Mouse (Mus musculus) olfactory bulb, adult 2 months (tissue): ENCODE measurements around the gene Rhot1.

ENCODE experiments used
- CTCF ChIP-seq: fragments of 200-500 bp; IDR thresholded peaks from 2 replicates; pipeline ENCODE4 v1.5.1; 2012; ENCODE audit warnings: low read depth, mild to moderate bottlenecking, low read length, moderate library complexity; ENCODE audit not compliant: insufficient read depth
- POLR2A ChIP-seq: fragments of 200-500 bp; IDR thresholded peaks from 2 replicates; pipeline ENCODE4 v1.6.1; 2012; ENCODE audit warnings: mild to moderate bottlenecking, low read depth, low read length, moderate library complexity; ENCODE audit not compliant: insufficient read depth

GRCm38 (mm10) chr11:80184531-80185071, 24.2 kb upstream of the Rhot1 start:
- TF ChIP-seq CTCF, result no peak
- no peak for TF ChIP-seq POLR2A
